Mouse (Mus musculus) intestine, embryonic 14.5 days (tissue): ENCODE results near the gene Pitpnc1. TPM values are rescaled to one million over a fixed set of nuclear protein-coding genes. Genes with fewer than 3 reads are reported as not detected.

Source experiments
- ATAC-seq: fragments of 200-750 bp; cut with Nextera tagmentation; replicated peaks from 2 replicates; pipeline ENCODE4 v1.8.0; 2017; ENCODE audit warnings: low read depth, moderate number of reproducible peaks, moderate TSS enrichment, moderate library complexity; ENCODE audit not compliant: low FRiP score, low TSS enrichment
- DNase-seq: peaks from one replicate; pipeline ENCODE4 v3.0.0-alpha.2; 2018; ENCODE audit warnings: low spot score
- H3K27ac ChIP-seq: fragments of 300-500 bp; sonication (generic); 2 replicates; pipeline ENCODE4 v1.5.1; 2014; ENCODE audit warnings: low read depth, mild to moderate bottlenecking, control low read depth
- H3K27me3 ChIP-seq: fragments of 300-500 bp; sonication (generic); replicated peaks from 2 replicates; pipeline ENCODE4 v1.6.1; 2014; ENCODE audit warnings: low read length, control low read depth; ENCODE audit not compliant: control insufficient read depth, insufficient read depth
- H3K36me3 ChIP-seq: fragments of 300-500 bp; sonication (generic); 2 replicates; pipeline ENCODE4 v1.6.1; 2014; ENCODE audit warnings: low read length, control low read depth; ENCODE audit not compliant: control insufficient read depth, insufficient read depth
- H3K4me1 ChIP-seq: fragments of 300-500 bp; sonication (generic); replicated peaks from 2 replicates; pipeline ENCODE4 v1.6.1; 2014; ENCODE audit warnings: low read length, control low read depth, mixed read lengths; ENCODE audit not compliant: control insufficient read depth, insufficient read depth
- H3K4me2 ChIP-seq: fragments of 300-500 bp; sonication (generic); 2 replicates; pipeline ENCODE4 v1.6.1; 2014; ENCODE audit warnings: low read length
- H3K4me3 ChIP-seq: fragments of 300-500 bp; sonication (generic); 2 replicates; pipeline ENCODE4 v1.5.1; 2014; ENCODE audit warnings: low read depth, low read length, control low read depth, mixed read lengths
- H3K9ac ChIP-seq: fragments of 300-500 bp; sonication (generic); 2 replicates; pipeline ENCODE4 v1.6.1; 2014; ENCODE audit warnings: mild to moderate bottlenecking, low read length
- H3K9me3 ChIP-seq: fragments of 300-500 bp; sonication (generic); 2 replicates; pipeline ENCODE4 v1.6.1; 2016; ENCODE audit warnings: low read length, control low read depth; ENCODE audit not compliant: control insufficient read depth
- WGBS: fragments of 180-500 bp; shearing (Covaris S2); extraction: QIAGEN DNeasy Blood & Tissue Kit; methylation state at CpG from one replicate; pipeline ENCODE4 v1.1.7; 2014; 5-methylcytosine and 5-hydroxymethylcytosine counted together
- polyA plus RNA-seq: library from polyadenylated mRNA; unstranded; fragments of >200 nt; fragmentation: Nextera tagmentation; extraction: Ambion mirVana; gene quantifications from 2 replicates; pipeline ENCODE4 v1.2.1, GENCODE M21; 2014

The Pitpnc1 gene
- polyA plus RNA-seq, 1 experiment from 2014 or later = 18.2 TPM

- DNase-seq (no peak), ATAC-seq (no peak)
- Histone ChIP-seq H3K4me1 (peaks cover 12% of the 10 kb centered on the region), H3K4me2 (no peak overlapping the region), H3K9ac (no peak overlapping the region), H3K36me3 (no peaks in the 10 kb centered on the region), H3K27ac (no peak overlapping the region), H3K27me3 (no peaks in the 10 kb centered on the region), H3K4me3 (no peak overlapping the region), H3K9me3 (no peaks in the 10 kb centered on the region)
- 94% methylated on average over 7 of the region's 7 CpGs for WGBS
Observed at GRCm38 (mm10) chr11:107349756-107350155, 120.7 kb downstream of the Pitpnc1 start.

GRCm38 (mm10) chr11:107343031-107343430 lies 127.5 kb downstream of the Pitpnc1 start:
- Histone ChIP-seq H3K4me3 (no peak overlapping the region), H3K4me1 (peaks cover 14% of the 10 kb centered on the region), H3K4me2 (no peak overlapping the region), H3K9me3 (no peaks in the 10 kb centered on the region), H3K36me3 (no peaks in the 10 kb centered on the region), H3K27ac (no peak overlapping the region), H3K27me3 (no peaks in the 10 kb centered on the region), H3K9ac (no peak overlapping the region)
- no peak for DNase-seq
- ATAC-seq = no peak
- WGBS = 79% methylated on average over 4 of the region's 4 CpGs

DNA sequence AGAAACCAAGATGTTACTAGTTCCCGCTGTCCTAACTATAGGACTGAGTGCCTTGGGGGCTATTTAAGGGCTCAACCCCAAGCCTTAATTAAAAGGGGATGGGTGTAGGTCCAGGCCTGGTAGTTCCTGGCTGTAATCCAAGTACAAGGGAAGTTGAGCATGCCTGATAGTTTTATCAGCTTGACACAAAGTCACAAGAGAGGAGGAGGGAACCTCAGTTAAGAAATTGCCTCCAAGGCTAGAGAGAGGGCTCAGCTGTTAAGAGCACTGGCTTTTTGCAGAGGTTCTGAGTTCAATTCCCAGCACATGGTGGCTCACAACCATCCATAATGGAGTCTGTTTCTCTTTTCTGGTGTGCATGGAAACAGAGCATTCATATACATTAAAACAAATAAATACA lies 128.1 kb downstream of the Pitpnc1 start:
- H3K27ac ChIP-seq = no peak overlapping the region
- no peak overlapping the region for H3K4me3 ChIP-seq
- H3K36me3 ChIP-seq = no peaks in the 10 kb centered on the region
- 89% methylated on average over 1 of the region's 1 CpGs for WGBS
- DNase-seq = no peak
- peaks cover 14% of the 10 kb centered on the region for H3K4me1 ChIP-seq
- no peaks in the 10 kb centered on the region for H3K9me3 ChIP-seq
- no peak overlapping the region for H3K9ac ChIP-seq
- H3K27me3 ChIP-seq = no peaks in the 10 kb centered on the region
- no peak overlapping the region for H3K4me2 ChIP-seq
- ATAC-seq = no peak

DNA sequence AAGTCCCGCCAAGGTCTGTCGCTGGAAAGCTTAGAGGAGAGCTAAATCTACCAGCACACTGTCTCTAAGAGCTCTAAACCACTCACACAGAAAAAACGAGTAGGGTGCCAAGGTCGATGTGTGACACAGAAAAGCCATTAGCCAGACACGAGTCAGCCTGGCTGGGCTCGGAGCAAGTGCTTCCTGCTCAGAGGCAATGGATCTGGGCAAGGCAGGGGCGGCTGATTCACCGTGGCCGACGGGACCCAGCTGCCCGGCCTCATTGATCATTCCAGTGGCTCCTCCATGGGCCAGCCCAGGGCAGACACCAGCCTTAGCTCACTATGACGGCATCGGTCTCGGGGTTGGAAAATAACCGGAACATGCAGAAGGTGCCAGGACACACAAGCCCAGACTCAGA lies 129.2 kb downstream of the Pitpnc1 start:
- Histone ChIP-seq H3K27ac (no peak overlapping the region), H3K9ac (no peak overlapping the region), H3K9me3 (no peaks in the 10 kb centered on the region), H3K4me3 (no peak overlapping the region), H3K4me1 (peaks cover 18% of the 10 kb centered on the region), H3K4me2 (no peak overlapping the region), H3K36me3 (no peaks in the 10 kb centered on the region), H3K27me3 (no peaks in the 10 kb centered on the region)
- 32% methylated on average over 15 of the region's 15 CpGs for WGBS
- DNase-seq = peak; percentile 70
- 0 out of 2 replicates have a peak, but pooled peaks have one; percentile 37 for ATAC-seq

- DNase-seq = no peak
- Histone ChIP-seq H3K4me3 (no peak overlapping the region), H3K9ac (no peak overlapping the region), H3K4me2 (no peak overlapping the region), H3K4me1 (peaks cover 20% of the 10 kb centered on the region), H3K9me3 (no peaks in the 10 kb centered on the region), H3K36me3 (no peaks in the 10 kb centered on the region), H3K27me3 (no peaks in the 10 kb centered on the region), H3K27ac (no peak overlapping the region)
- ATAC-seq = no peak
- 14% methylated on average over 2 of the region's 2 CpGs for WGBS
Observed at GRCm38 (mm10) chr11:107340793-107341192, 129.7 kb downstream of the Pitpnc1 start.

- H3K36me3 ChIP-seq = no peaks in the 10 kb centered on the region
- no peak overlapping the region for H3K4me3 ChIP-seq
- WGBS = 77% methylated on average over 7 of the region's 7 CpGs
- no peaks in the 10 kb centered on the region for H3K27me3 ChIP-seq
- no peak for DNase-seq
- H3K9me3 ChIP-seq = no peaks in the 10 kb centered on the region
- H3K4me1 ChIP-seq = peaks cover 20% of the 10 kb centered on the region
- H3K27ac ChIP-seq = no peak overlapping the region
- no peak overlapping the region for H3K9ac ChIP-seq
- ATAC-seq = no peak
- no peak overlapping the region for H3K4me2 ChIP-seq
Observed at GRCm38 (mm10) chr11:107339224-107339805, 131.2 kb downstream of the Pitpnc1 start.

DNA sequence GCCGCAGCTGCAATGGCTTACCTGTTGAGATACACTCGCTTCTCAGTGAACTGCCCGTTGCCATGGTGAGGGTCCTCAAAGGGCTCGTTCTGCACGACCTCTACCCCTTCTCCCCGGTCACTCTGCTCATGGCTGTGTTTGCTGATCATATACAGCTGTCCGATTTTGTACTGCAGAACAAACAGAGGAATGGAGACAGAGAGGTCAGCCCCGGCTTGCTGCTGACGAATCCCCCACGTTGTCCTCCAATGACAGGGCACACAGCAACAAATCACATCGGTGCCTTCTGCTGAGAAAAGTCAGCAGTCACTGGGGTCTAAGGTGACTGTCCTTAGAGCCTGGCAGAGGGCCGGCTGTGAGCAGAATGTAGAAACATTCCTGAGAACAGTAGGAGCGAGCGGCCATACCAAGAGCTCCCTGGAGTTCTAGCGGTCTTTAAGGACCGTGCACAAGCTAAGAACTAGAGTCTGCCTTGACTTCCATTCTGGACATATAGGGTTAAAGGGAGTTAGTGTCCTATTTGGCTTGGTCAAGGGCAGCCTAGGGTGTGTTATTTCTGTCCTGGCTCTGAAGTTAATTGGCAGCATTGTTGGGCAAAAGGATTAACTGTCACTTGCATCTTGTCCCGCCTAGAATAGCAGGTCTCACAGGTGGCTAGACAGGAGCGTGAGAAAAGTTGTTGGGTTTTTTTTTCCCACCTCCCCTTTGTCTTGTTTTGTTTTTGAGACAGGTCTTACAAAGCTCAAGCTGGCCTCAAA lies 132.9 kb downstream of the Pitpnc1 start:
- Histone ChIP-seq H3K9ac (no peak overlapping the region), H3K27ac (no peak overlapping the region), H3K27me3 (no peaks in the 10 kb centered on the region), H3K4me1 (peaks cover 20% of the 10 kb centered on the region), H3K9me3 (no peaks in the 10 kb centered on the region), H3K4me2 (peak overlapping the region; percentile 7; the same call in 1 of the 2 replicates), H3K4me3 (no peak overlapping the region), H3K36me3 (no peaks in the 10 kb centered on the region)
- WGBS = 37% methylated on average over 18 of the region's 18 CpGs
- no peak for DNase-seq
- no peak for ATAC-seq

- 76% methylated on average over 11 of the region's 11 CpGs for WGBS
- DNase-seq = no peak
Observed at GRCm38 (mm10) chr11:107335756-107336155, 134.7 kb downstream of the Pitpnc1 start.

More at GRCm38 (mm10) chr11:107335756-107336155, 134.7 kb downstream of the Pitpnc1 start:
- Histone ChIP-seq H3K9ac (no peak overlapping the region), H3K9me3 (no peaks in the 10 kb centered on the region), H3K4me2 (peak overlapping the region; percentile 7; the same call in 1 of the 2 replicates), H3K36me3 (no peaks in the 10 kb centered on the region), H3K27ac (peak overlapping the region; percentile 88), H3K27me3 (no peaks in the 10 kb centered on the region), H3K4me1 (peaks cover 13% of the 10 kb centered on the region), H3K4me3 (no peak overlapping the region)
- no peak for ATAC-seq
